Mouse (Mus musculus) forebrain, embryonic 10.5 days (tissue): ENCODE results near the gene Baiap2l2. TPM values are rescaled to one million over a fixed set of nuclear protein-coding genes. Genes with fewer than 3 reads are reported as not detected.

Experiments used
- DNase-seq: peaks from one replicate; pipeline ENCODE4 v3.0.0-alpha.2; 2017; ENCODE audit warnings: low spot score; ENCODE audit errors: extremely low spot score
- H3K27ac ChIP-seq: fragments of 300-500 bp; sonication (generic); 2 replicates; pipeline ENCODE4 v1.5.1; 2016; ENCODE audit warnings: mild to moderate bottlenecking
- H3K27me3 ChIP-seq: fragments of 300-500 bp; sonication (generic); 2 replicates; pipeline ENCODE4 v1.6.1; 2016; ENCODE audit warnings: mild to moderate bottlenecking; ENCODE audit not compliant: poor library complexity, severe bottlenecking
- H3K36me3 ChIP-seq: fragments of 300-500 bp; sonication (generic); replicated peaks from 2 replicates; pipeline ENCODE4 v1.6.1; 2016; ENCODE audit warnings: mild to moderate bottlenecking, moderate library complexity
- H3K4me1 ChIP-seq: fragments of 300-500 bp; sonication (generic); 2 replicates; pipeline ENCODE4 v1.6.1; 2016
- H3K4me3 ChIP-seq: fragments of 300-500 bp; sonication (generic); 2 replicates; pipeline ENCODE4 v1.5.1; 2016; ENCODE audit warnings: mild to moderate bottlenecking, moderate library complexity
- H3K9me3 ChIP-seq: fragments of 300-500 bp; sonication (generic); 2 replicates; pipeline ENCODE4 v1.6.1; 2016; ENCODE audit warnings: mild to moderate bottlenecking, moderate library complexity
- whole genome bisulfite sequencing: fragments of 180-500 bp; shearing (Covaris S2); methylation state at CpG from one replicate; pipeline ENCODE4 v1.1.7; 2016; 5-methylcytosine and 5-hydroxymethylcytosine counted together
- polyA plus RNA-seq: library from polyadenylated mRNA; unstranded; fragments of >200 nt; fragmentation: Nextera tagmentation; extraction: Ambion mirVana; gene quantifications from 2 replicates; pipeline ENCODE4 v1.2.1, GENCODE M21; 2016

Baiap2l2 gene
- polyA plus RNA-seq, 1 experiment from 2014 or later: 2.2 TPM

DNA sequence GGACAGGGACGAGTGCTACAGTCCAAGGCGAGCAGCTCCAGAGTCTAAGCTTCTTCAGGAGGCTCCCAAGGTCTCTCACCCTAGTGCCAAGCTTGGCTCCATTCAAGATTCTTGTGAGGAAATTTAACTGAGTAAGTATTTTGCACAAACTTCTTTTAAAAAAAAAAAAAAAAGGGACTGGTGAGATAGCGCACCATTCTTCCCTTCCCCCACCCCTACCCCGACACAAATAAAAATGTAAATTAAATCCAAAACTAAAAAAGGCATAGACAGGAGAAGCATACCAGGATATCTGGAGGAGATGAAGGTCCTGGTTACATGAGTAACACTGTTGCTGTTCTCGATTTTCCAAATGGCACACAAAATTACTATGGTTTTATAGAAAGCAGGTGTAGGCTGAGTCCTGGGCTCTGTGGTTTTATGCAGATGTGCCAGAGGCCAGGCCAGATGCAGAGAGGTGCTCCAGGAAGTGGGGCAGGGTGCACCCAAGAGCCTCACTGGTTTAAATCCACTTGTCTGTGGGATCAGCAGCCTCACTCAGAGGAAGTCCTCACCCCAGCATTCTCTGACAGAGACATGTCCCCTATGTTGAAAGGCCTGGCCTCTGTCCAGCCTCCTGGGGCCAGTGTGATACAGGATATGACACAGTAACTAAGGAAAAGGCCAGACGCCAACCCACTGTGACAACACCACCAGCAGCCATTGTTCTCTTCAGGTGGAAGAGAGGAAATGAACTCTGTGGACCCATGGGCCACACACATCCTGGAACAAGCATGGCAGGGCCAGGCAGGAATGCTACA is 37.9 kb upstream of the Baiap2l2 start:
- peaks cover 51% of the 10 kb centered on the region for H3K4me1 ChIP-seq
- WGBS: 85% methylated on average over 6 of the region's 6 CpGs
- H3K27ac ChIP-seq: peak overlapping the region; percentile 35; the same call in 1 of the 2 replicates
- no peak for DNase-seq
- H3K4me3 ChIP-seq: no peak overlapping the region
- H3K9me3 ChIP-seq: no peaks in the 10 kb centered on the region
- no peaks in the 10 kb centered on the region for H3K36me3 ChIP-seq
- H3K27me3 ChIP-seq: no peaks in the 10 kb centered on the region

DNA sequence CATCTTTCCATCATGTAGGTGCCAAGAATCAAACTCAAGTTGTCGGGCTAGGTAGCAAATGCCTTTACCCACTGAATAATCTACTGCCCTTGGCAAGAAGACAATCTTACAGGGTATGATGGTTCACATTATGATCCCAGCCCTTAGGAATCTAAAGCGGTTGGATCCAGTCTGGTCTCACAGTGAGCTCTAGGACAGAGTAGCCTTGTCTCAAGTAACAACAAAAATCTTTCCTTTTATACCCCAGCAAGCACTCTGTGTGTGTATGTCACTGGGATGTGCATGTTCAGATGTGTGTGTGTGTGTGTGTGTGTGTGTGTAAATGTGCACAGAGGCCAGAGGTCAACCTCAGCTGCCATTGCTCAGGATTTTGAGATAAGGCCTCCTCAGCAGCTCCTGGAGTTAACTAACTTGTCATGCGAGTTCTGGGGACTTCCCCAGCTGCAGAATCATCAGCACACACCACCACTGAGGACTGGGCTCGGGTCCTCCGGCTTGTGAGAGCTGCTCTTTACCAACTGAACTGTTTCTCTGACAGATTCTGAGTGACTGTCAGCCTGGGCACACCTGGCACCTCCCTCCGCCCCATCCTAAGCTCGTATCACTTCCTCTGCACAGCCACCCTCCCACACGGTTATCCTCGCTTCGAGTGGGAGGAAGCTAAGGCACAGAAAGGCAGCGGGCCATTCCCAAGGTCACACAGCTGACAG is 37.1 kb upstream of the Baiap2l2 start:
- 81% methylated on average over 11 of the region's 11 CpGs for WGBS
- peaks cover 3% of the 10 kb centered on the region; the same call in 1 of the 2 replicates for H3K36me3 ChIP-seq
- DNase-seq: no peak
- 0 out of 2 replicates have a peak overlapping the region, but pooled peaks have one; percentile 35 for H3K27ac ChIP-seq
- H3K27me3 ChIP-seq: no peaks in the 10 kb centered on the region
- no peak overlapping the region for H3K4me3 ChIP-seq
- no peaks in the 10 kb centered on the region for H3K9me3 ChIP-seq
- H3K4me1 ChIP-seq: peaks cover 47% of the 10 kb centered on the region

DNA sequence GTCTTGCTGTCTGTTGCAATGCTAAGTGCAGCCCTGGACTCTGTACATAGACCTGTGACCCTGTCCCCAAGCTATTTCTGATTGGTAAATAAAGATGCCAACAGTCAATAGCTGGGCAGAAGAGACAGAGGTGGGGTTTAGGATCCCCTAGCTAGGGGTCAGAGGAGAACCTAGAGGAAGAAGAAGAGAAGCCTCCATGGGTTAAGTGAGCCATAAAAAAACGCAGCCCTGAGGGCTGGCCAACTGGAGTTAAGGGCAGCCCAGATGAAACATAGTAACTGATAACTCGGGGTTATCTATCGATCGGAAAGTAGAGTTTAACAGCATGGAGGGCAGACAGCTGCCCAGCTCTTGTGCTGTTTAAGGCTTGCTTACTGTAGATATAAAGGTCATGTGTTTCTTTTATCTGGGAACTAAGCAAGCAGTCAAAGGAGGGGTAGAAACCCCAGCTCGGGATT is 36.4 kb upstream of the Baiap2l2 start:
- Histone ChIP-seq H3K27me3 (no peaks in the 10 kb centered on the region), H3K4me3 (no peak overlapping the region)
- 86% methylated on average over 5 of the region's 5 CpGs for WGBS

DNA sequence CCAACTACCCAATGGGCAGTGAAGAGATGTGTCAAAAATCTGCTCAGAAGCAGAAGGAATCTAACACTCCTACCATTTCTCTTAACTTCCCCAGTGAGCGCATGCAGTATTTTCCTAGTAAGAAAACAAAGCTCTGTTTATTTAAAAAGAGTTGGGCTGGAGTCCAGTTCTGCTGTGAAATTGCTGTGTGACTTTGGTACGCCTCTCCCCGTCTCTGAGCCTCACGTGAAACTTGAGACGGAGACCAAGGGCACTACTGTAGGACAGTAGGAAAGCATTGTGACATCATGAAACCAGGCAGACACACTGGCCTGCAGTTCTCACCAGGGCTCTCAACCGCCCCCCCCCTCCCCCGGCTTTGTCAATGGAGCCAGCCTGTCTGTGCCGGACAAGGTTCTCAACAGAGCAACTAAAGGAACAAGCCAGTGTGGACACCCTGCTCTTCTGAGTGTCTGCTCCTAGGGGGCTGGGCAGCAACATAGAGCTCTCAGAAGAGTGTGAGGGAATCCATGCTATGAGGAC is 28.6 kb upstream of the Baiap2l2 start:
- 81% methylated on average over 8 of the region's 8 CpGs for WGBS
- no peak for DNase-seq
- Histone ChIP-seq H3K36me3 (peaks cover 41% of the 10 kb centered on the region), H3K27ac (no peak overlapping the region), H3K9me3 (no peaks in the 10 kb centered on the region), H3K4me3 (no peak overlapping the region), H3K4me1 (no peaks in the 10 kb centered on the region), H3K27me3 (no peaks in the 10 kb centered on the region)

More for the DNA sequence above, 36.4 kb upstream of the Baiap2l2 start:
- Histone ChIP-seq H3K9me3 (no peaks in the 10 kb centered on the region), H3K36me3 (peaks cover 8% of the 10 kb centered on the region; the same call in 1 of the 2 replicates), H3K27ac (no peak overlapping the region), H3K4me1 (peaks cover 40% of the 10 kb centered on the region)
- no peak for DNase-seq

DNA sequence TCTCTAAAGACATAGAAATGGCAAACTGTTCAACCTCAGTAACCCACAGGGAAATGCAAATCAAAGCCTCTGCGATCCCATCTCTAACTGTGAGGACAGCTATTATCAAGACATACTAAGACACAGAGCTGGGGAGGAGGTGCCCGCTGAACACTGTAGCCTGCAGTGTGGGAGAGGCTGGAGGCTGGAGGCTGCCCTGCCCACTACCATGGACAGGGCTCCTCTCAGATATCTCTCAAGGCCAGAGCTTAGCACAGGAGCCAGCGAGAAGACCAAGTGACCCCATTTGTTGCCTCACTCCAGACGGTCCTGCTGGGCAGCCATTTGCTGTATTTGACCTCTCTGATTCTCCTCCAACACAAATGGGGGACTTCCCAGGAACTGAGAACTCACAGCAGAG is 22.5 kb upstream of the Baiap2l2 start:
- no peak overlapping the region for H3K27ac ChIP-seq
- peaks cover 64% of the 10 kb centered on the region for H3K36me3 ChIP-seq
- H3K4me1 ChIP-seq: no peaks in the 10 kb centered on the region
- H3K4me3 ChIP-seq: no peak overlapping the region
- WGBS: 76% methylated on average over 4 of the region's 4 CpGs
- no peaks in the 10 kb centered on the region for H3K9me3 ChIP-seq
- H3K27me3 ChIP-seq: no peaks in the 10 kb centered on the region
- DNase-seq: no peak

DNA sequence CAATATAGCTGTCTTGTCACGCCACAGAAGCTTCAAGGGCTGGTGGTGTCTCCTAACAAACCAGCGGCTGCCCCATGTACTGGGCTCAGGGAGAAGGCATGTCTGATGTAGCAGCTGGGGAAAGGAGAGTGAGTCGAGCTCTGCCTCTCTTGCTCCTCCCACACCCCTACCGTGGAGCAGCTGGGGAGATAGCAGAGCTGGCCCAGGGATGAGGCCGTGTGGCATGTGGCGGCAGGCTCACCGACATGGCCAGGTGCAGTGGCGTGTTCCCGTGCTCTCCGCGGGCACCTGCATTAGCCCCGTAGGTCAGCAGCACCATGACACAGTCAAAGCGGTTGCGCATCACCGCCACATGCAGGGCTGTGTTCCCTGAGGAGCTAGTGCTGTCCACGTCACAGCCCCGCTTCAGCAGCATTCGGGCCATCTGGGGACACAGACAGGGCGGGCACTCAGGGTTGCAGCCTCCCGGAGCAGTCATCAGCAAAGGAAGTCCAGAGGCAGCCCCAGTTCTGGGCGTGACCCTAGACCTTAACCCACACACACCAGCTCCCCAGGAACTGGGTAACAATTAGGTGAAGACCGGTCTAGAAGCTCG is 20.8 kb upstream of the Baiap2l2 start:
- DNase-seq: no peak
- no peaks in the 10 kb centered on the region for H3K9me3 ChIP-seq
- no peak overlapping the region for H3K27ac ChIP-seq
- H3K27me3 ChIP-seq: no peaks in the 10 kb centered on the region
- 86% methylated on average over 23 of the region's 23 CpGs for WGBS
- H3K36me3 ChIP-seq: peaks cover 62% of the 10 kb centered on the region
- no peaks in the 10 kb centered on the region for H3K4me1 ChIP-seq
- no peak overlapping the region for H3K4me3 ChIP-seq

DNA sequence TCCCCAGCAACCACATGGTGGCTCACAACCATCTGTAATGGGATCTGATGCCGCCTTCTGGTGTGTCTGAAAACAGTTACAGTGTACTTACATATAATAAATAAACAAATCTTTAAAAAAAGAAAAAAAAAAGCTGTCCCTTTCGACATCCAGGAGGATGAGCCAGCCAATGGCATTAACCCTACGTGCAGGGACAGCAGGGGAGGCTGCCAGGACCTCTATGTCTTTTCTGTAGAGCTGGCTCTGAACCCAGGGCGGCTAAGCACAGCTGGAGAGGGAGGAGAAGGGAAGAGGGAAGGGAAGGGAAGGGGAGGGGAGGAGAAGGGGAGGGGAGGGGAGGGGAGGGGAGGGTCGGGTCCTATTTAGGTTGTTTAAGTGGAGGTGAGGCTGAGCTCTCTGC is 19.5 kb upstream of the Baiap2l2 start:
- DNase-seq: no peak
- Histone ChIP-seq H3K27ac (no peak overlapping the region), H3K36me3 (peaks cover 62% of the 10 kb centered on the region), H3K4me1 (no peaks in the 10 kb centered on the region), H3K27me3 (no peaks in the 10 kb centered on the region), H3K9me3 (no peaks in the 10 kb centered on the region), H3K4me3 (no peak overlapping the region)
- 64% methylated on average over 5 of the region's 5 CpGs for WGBS

DNA sequence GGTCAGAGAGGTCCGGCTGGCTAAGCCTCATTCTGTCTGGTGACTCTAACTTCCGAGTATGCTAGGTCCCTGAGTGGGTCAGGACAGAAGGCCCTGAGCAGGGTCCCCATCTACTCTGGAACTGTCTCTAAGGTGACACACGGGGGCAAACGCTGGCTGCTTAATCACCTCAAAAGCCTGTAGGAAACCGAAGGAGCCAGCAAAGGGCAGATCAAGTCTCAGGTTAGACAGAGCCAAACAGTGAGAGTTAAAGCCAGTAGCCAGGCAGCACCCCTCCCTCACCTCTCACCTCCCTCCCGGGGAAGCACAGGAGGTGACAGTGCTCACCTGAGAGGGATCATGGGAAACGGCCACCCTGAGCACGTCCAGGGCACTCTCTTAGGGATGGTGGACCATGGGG is 18.4 kb upstream of the Baiap2l2 start:
- Histone ChIP-seq H3K4me1 (peaks cover 7% of the 10 kb centered on the region; the same call in 1 of the 2 replicates), H3K36me3 (peaks cover 61% of the 10 kb centered on the region), H3K27me3 (no peaks in the 10 kb centered on the region), H3K27ac (no peak overlapping the region), H3K4me3 (no peak overlapping the region), H3K9me3 (no peaks in the 10 kb centered on the region)
- DNase-seq: no peak
- WGBS: 88% methylated on average over 8 of the region's 8 CpGs

DNA sequence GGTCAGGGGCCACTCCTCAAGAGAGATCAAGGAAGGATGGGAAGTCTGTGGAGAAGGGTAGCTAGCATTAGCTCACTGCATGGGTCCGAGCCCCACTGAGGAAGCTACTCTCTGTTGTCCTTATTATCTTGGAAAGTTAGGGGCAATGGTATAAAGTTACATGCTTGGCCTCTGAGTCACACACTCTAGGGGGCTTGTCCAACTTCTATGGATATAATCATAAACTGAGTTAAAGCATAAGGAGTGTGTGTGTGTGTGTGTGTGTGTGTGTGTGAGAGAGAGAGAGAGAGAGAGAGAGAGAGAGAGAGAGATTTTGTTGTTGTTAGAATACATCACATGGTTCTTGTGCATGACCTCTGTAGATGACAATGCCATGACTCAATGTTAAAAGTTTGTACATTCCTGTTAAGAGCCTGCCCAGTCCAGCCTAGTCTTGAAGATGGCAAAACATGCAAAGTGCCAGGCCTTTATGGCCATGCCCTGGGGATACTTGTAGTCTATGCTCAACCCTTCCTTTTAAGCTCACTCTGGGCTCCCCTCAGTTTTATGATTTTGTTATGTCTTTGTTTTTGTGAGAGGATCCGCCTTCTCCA is 14.3 kb upstream of the Baiap2l2 start:
- Histone ChIP-seq H3K9me3 (no peaks in the 10 kb centered on the region), H3K27me3 (no peaks in the 10 kb centered on the region), H3K4me1 (peaks cover 7% of the 10 kb centered on the region; the same call in 1 of the 2 replicates), H3K36me3 (peaks cover 27% of the 10 kb centered on the region; the same call in 1 of the 2 replicates), H3K4me3 (no peak overlapping the region), H3K27ac (peak overlapping the region; percentile 41; the same call in 1 of the 2 replicates)
- DNase-seq: no peak
- 90% methylated on average over 2 of the region's 2 CpGs for WGBS

DNA sequence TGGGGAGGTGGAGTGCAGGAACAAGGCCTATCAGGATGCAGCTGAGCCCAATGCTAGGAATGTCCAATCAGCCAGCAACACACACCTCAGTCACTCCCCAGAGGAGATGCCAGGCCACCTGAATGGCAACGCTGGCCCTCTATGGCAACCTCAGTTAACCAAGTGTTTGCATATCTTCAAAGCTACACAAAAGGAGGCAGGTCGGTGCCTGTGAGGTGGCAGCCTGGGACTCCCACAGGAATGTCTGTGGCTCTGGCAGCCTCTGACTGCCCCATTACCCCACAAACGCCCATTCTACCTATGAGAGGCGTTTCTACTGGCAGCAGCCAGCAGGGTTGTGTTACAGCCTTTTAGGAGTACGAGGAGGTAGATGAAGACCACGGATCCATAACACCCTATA is 13.2 kb upstream of the Baiap2l2 start:
- no peak for DNase-seq
- Histone ChIP-seq H3K9me3 (no peaks in the 10 kb centered on the region), H3K27ac (no peak overlapping the region), H3K27me3 (no peaks in the 10 kb centered on the region), H3K36me3 (peaks cover 20% of the 10 kb centered on the region; the same call in 1 of the 2 replicates), H3K4me1 (peaks cover 7% of the 10 kb centered on the region; the same call in 1 of the 2 replicates), H3K4me3 (no peak overlapping the region)
- WGBS: 88% methylated on average over 6 of the region's 6 CpGs

DNA sequence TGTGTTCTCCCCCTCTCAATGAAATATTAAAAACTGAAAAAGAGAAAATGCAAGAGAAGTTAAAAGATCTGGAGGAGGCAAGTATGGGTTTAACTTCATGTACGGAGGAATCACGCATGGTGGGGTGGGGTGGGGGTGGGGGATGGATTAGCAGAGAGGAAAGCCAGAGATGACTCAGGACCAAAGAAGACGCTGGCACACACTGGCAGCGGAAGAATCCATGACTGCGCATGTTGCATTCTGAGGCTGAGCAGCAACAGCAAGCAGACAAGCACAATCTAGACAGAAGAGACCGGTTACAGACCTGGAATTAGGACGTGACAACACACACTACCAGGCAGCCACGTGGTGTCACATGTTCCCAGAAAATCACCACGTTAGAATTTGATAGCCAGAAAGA is 7.4 kb upstream of the Baiap2l2 start:
- H3K4me3 ChIP-seq: no peak overlapping the region
- no peak for DNase-seq
- WGBS: 89% methylated on average over 9 of the region's 9 CpGs

DNA sequence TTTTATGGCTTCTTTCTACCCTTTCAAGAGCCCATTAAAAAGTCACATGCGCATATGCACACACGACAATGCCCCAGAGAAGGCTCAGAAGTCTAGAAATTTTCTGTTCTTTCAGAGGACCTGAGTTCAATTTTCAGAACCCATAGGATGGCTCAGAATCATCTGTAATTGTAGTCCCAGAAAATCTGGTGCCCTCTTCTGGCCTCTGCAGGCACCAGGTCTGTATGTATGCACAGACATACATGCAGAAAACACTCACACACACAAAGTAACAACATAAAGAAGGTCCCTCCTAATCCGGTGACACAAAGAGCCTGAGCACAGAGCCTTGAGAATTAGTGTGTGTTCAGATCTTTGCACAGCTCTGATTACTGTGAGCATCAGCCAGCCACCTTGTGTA is 5.0 kb upstream of the Baiap2l2 start:
- Histone ChIP-seq H3K27me3 (no peaks in the 10 kb centered on the region), H3K27ac (no peak overlapping the region), H3K4me1 (0 out of 2 replicates have a peak, but pooled peaks cover 2% of the 10 kb centered on the region), H3K4me3 (no peak overlapping the region), H3K9me3 (no peaks in the 10 kb centered on the region), H3K36me3 (peaks cover 35% of the 10 kb centered on the region)
- no peak for DNase-seq
- 86% methylated on average over 3 of the region's 3 CpGs for WGBS

More for the DNA sequence above, 7.4 kb upstream of the Baiap2l2 start:
- Histone ChIP-seq H3K4me1 (no peaks in the 10 kb centered on the region), H3K36me3 (peaks cover 17% of the 10 kb centered on the region), H3K27ac (no peak overlapping the region), H3K27me3 (no peaks in the 10 kb centered on the region), H3K9me3 (no peaks in the 10 kb centered on the region)
